In the genomic region with DNA sequence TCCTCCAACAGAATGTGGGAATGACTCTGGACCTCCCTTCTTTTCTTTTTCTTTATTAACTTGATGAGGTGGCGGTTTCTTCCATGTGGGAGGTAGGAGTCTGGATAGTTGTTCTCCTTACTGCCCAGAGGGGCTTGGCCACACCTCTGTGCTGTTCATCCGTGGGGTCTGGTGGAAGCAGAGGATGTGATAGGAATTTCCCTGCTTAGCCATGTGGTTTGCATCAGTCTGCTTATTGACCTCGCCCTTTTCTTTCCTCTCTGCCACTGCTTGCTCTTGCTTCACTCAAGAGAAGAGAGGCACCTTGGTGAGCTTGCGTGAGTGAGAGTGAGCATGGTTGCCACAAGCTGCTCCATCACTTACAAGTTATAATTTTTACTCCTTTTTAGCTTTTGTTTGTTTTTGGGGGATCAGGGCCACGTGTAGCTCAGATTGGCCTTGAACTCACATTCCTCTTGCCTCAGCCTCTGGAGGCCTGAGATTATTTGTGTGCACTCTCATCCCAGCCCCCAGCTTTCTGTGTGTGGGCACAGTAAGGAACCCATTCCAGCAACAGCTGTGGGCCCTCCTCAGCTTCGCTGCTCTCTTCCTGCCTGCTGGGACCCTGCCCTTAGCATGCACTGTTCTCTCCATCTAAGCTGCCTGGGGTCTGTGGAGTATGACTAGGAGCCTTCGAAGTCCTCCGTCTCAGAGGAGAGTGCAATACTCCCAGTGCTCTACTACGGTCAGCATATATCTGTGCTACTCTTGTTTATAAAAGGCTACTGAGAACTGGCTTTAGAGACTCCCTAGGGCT, we compare ENCODE assay signal across 8 mouse cellular contexts. TPM values are rescaled to one million over a fixed set of nuclear protein-coding genes. Genes with fewer than 3 reads are reported as not detected.
DNase-seq lines count a peak whose midpoint lies in the region; ATAC-seq and TF ChIP-seq lines count a peak whose summit lies in the region.

No protein-coding gene starts in this region.

- whole genome bisulfite sequencing in forebrain, embryonic 12.5 days: 63% methylated on average over 9 of the region's 9 CpGs
- WGBS in forebrain, embryonic 14.5 days: 57% methylated on average over 9 of the region's 9 CpGs
- 39% methylated on average over 9 of the region's 9 CpGs for WGBS in lung, embryonic 14.5 days
- WGBS in hindbrain, embryonic 12.5 days: 54% methylated on average over 9 of the region's 9 CpGs
- 37% methylated on average over 9 of the region's 9 CpGs for WGBS in stomach, embryonic 15.5 days

- no peak overlapping the region for H3K9ac ChIP-seq in forebrain, embryonic 12.5 days
- H3K9ac ChIP-seq in forebrain, embryonic 14.5 days (ENCODE audit: low read length): no peak overlapping the region
- no peak overlapping the region for H3K9ac ChIP-seq in lung, embryonic 14.5 days
- no peak overlapping the region for H3K9ac ChIP-seq in hindbrain, embryonic 12.5 days
- H3K9ac ChIP-seq in stomach, embryonic 15.5 days: no peak overlapping the region

- no peaks in the 10 kb centered on the region for H3K9me3 ChIP-seq in forebrain, embryonic 12.5 days
- no peaks in the 10 kb centered on the region for H3K9me3 ChIP-seq in forebrain, embryonic 14.5 days (replicated peaks; ENCODE audit: control insufficient read depth, low read length)
- H3K9me3 ChIP-seq in lung, embryonic 14.5 days (ENCODE audit: low read depth, low read length): no peaks in the 10 kb centered on the region
- H3K9me3 ChIP-seq in hindbrain, embryonic 12.5 days (replicated peaks): no peaks in the 10 kb centered on the region
- no peaks in the 10 kb centered on the region for H3K9me3 ChIP-seq in stomach, embryonic 15.5 days

- no peaks in the 10 kb centered on the region for H3K36me3 ChIP-seq in forebrain, embryonic 12.5 days (replicated peaks)
- H3K36me3 ChIP-seq in forebrain, embryonic 14.5 days (ENCODE audit: control insufficient read depth, insufficient read depth, low read length): no peaks in the 10 kb centered on the region
- H3K36me3 ChIP-seq in lung, embryonic 14.5 days (ENCODE audit: insufficient read depth): no peaks in the 10 kb centered on the region
- H3K36me3 ChIP-seq in hindbrain, embryonic 12.5 days: no peaks in the 10 kb centered on the region
- no peaks in the 10 kb centered on the region for H3K36me3 ChIP-seq in stomach, embryonic 15.5 days

- TF ChIP-seq CTCF in lung, embryonic 14.5 days (IDR thresholded peaks at IDR 0.05; ENCODE audit: low read depth): no peak

- H3K4me2 ChIP-seq in forebrain, embryonic 12.5 days: no peak overlapping the region
- H3K4me2 ChIP-seq in forebrain, embryonic 14.5 days (ENCODE audit: low read length): no peak overlapping the region
- H3K4me2 ChIP-seq in lung, embryonic 14.5 days: no peak overlapping the region
- H3K4me2 ChIP-seq in hindbrain, embryonic 12.5 days (replicated peaks): no peak overlapping the region
- no peak overlapping the region for H3K4me2 ChIP-seq in stomach, embryonic 15.5 days

- H3K27me3 ChIP-seq in forebrain, embryonic 12.5 days: no peaks in the 10 kb centered on the region
- no peaks in the 10 kb centered on the region for H3K27me3 ChIP-seq in forebrain, embryonic 14.5 days (replicated peaks; ENCODE audit: control insufficient read depth, insufficient read depth, low read length)
- no peaks in the 10 kb centered on the region for H3K27me3 ChIP-seq in lung, embryonic 14.5 days (ENCODE audit: insufficient read depth, low read length)
- no peaks in the 10 kb centered on the region for H3K27me3 ChIP-seq in hindbrain, embryonic 12.5 days
- no peaks in the 10 kb centered on the region for H3K27me3 ChIP-seq in stomach, embryonic 15.5 days (replicated peaks)

- H3K4me1 ChIP-seq in forebrain, embryonic 12.5 days: peaks cover 65% of the 10 kb centered on the region
- H3K4me1 ChIP-seq in forebrain, embryonic 14.5 days (ENCODE audit: control insufficient read depth, insufficient read depth, low read length): peaks cover 38% of the 10 kb centered on the region
- H3K4me1 ChIP-seq in lung, embryonic 14.5 days (ENCODE audit: insufficient read depth): peaks cover 35% of the 10 kb centered on the region
- H3K4me1 ChIP-seq in hindbrain, embryonic 12.5 days: peaks cover 53% of the 10 kb centered on the region
- peaks cover 59% of the 10 kb centered on the region for H3K4me1 ChIP-seq in stomach, embryonic 15.5 days

- H3K4me3 ChIP-seq in forebrain, embryonic 12.5 days (replicated peaks): no peak overlapping the region
- no peak overlapping the region for H3K4me3 ChIP-seq in forebrain, embryonic 14.5 days (ENCODE audit: low read depth, low read length)
- H3K4me3 ChIP-seq in lung, embryonic 14.5 days (ENCODE audit: low read depth, low read length): no peak overlapping the region
- H3K4me3 ChIP-seq in hindbrain, embryonic 12.5 days: no peak overlapping the region
- no peak overlapping the region for H3K4me3 ChIP-seq in stomach, embryonic 15.5 days (replicated peaks)

- no peak for ATAC-seq in forebrain, embryonic 12.5 days (ENCODE audit: low FRiP score)
- no peak for ATAC-seq in forebrain, embryonic 14.5 days
- peak; percentile 33 for ATAC-seq in lung, embryonic 14.5 days (ENCODE audit: insufficient read depth)
- no peak for ATAC-seq in hindbrain, embryonic 12.5 days (ENCODE audit: low FRiP score)
- 0 out of 2 replicates have a peak, but pooled peaks have one; percentile 32 for ATAC-seq in stomach, embryonic 15.5 days (ENCODE audit: insufficient read depth, low FRiP score, low read depth)
- ATAC-seq in erythroid progenitor cell, adult 5-6 weeks (replicated peaks; ENCODE audit: low FRiP score, poor library complexity, severe bottlenecking): no peak

- peak overlapping the region; percentile 51 for H3K27ac ChIP-seq in forebrain, embryonic 12.5 days
- H3K27ac ChIP-seq in forebrain, embryonic 14.5 days (ENCODE audit: low read depth, low read length): no peak overlapping the region
- H3K27ac ChIP-seq in lung, embryonic 14.5 days (ENCODE audit: low read depth): no peak overlapping the region
- peak overlapping the region; percentile 18; the same call in 1 of the 2 replicates for H3K27ac ChIP-seq in hindbrain, embryonic 12.5 days
- H3K27ac ChIP-seq in stomach, embryonic 15.5 days: peak overlapping the region; percentile 55

- no peak for DNase-seq in forebrain, embryonic 14.5 days (ENCODE audit: low spot score)
- DNase-seq in lung, embryonic 14.5 days: no peak
- DNase-seq in lung, adult 18-20 months: no peak
- DNase-seq in natural killer cell, adult 2 months (ENCODE audit: low spot score in 2 of 2): no peak

RNA-seq across cellular contexts. Expression of a gene that starts 31.0 kb away (rescaled TPM):
- 302 and 335 TPM in 2 replicates for polyA plus RNA-seq in forebrain, embryonic 12.5 days (2016; fragmentation: Nextera tagmentation; extraction: Ambion mirVana)
- polyA plus RNA-seq in forebrain, embryonic 14.5 days (2014; fragmentation: Nextera tagmentation; extraction: Ambion mirVana): 149 and 167 TPM in 2 replicates
- 184 and 186 TPM in 2 replicates for polyA plus RNA-seq in lung, embryonic 14.5 days (2014; fragmentation: Nextera tagmentation; extraction: Ambion mirVana)
- polyA plus RNA-seq in hindbrain, embryonic 12.5 days (2016; fragmentation: Nextera tagmentation; extraction: Ambion mirVana): 261 and 286 TPM in 2 replicates
- 141 and 160 TPM in 2 replicates for polyA plus RNA-seq in stomach, embryonic 15.5 days (2015; fragmentation: Nextera tagmentation; extraction: Ambion mirVana)
- total RNA-seq in erythroid progenitor cell, adult 5-6 weeks (2015; ENCODE audit: low replicate concordance): 14.7 and 22.3 TPM in 2 replicates
- total RNA-seq in erythroid progenitor cell, adult 5-6 weeks (2017; ENCODE audit: low replicate concordance): 5.4 and 9.0 TPM in 2 replicates

Comparison
In these comparisons a context has a peak if more than half of its experiments do, and no peak if none do; other contexts are left out.
1. H3K27ac ChIP-seq: peak in forebrain, embryonic 12.5 days (single experiment), hindbrain, embryonic 12.5 days (single experiment) and stomach, embryonic 15.5 days (single experiment); none in forebrain, embryonic 14.5 days (single experiment) and lung, embryonic 14.5 days (single experiment).
2. ATAC-seq: peak in lung, embryonic 14.5 days (single experiment) and stomach, embryonic 15.5 days (single experiment); none in forebrain, embryonic 12.5 days (single experiment), forebrain, embryonic 14.5 days (single experiment), hindbrain, embryonic 12.5 days (single experiment) and erythroid progenitor cell, adult 5-6 weeks (single experiment).